Mouse (Mus musculus) hindbrain, embryonic 14.5 days (tissue): ENCODE results near the gene Elmod3. TPM values are rescaled to one million over a fixed set of nuclear protein-coding genes. Genes with fewer than 3 reads are reported as not detected.

Source experiments
- ATAC-seq: fragments of 200-750 bp; cut with Nextera tagmentation; 2 replicates; pipeline ENCODE4 v1.8.0; 2017; ENCODE audit warnings: moderate number of reproducible peaks, mild to moderate bottlenecking, moderate TSS enrichment, moderate library complexity; ENCODE audit not compliant: low FRiP score
- DNase-seq: peaks from one replicate; pipeline ENCODE4 v3.0.0-alpha.2; 2015; ENCODE audit warnings: low spot score
- H3K27ac ChIP-seq: fragments of 300-500 bp; sonication (generic); 2 replicates; pipeline ENCODE4 v1.5.1; 2014; ENCODE audit warnings: mild to moderate bottlenecking, moderate library complexity
- H3K27me3 ChIP-seq: fragments of 300-500 bp; sonication (generic); 2 replicates; pipeline ENCODE4 v1.6.1; 2014; ENCODE audit warnings: mild to moderate bottlenecking, low read length, mixed read lengths; ENCODE audit not compliant: control insufficient read depth, insufficient read depth
- H3K36me3 ChIP-seq: fragments of 300-500 bp; sonication (generic); replicated peaks from 2 replicates; pipeline ENCODE4 v1.6.1; 2014; ENCODE audit not compliant: control insufficient read depth, insufficient read depth
- H3K4me1 ChIP-seq: fragments of 300-500 bp; sonication (generic); replicated peaks from 2 replicates; pipeline ENCODE4 v1.6.1; 2014; ENCODE audit warnings: antibody characterized with exemption, low read length, mixed read lengths; ENCODE audit not compliant: control insufficient read depth, insufficient read depth
- H3K4me2 ChIP-seq: fragments of 300-500 bp; sonication (generic); replicated peaks from 2 replicates; pipeline ENCODE4 v1.6.1; 2014; ENCODE audit warnings: mild to moderate bottlenecking, moderate library complexity
- H3K4me3 ChIP-seq: fragments of 300-500 bp; sonication (generic); replicated peaks from 2 replicates; pipeline ENCODE4 v1.5.1; 2014; ENCODE audit warnings: mild to moderate bottlenecking, low read length
- H3K9ac ChIP-seq: fragments of 300-500 bp; sonication (generic); 2 replicates; pipeline ENCODE4 v1.6.1; 2014
- H3K9me3 ChIP-seq: fragments of 300-500 bp; sonication (generic); 2 replicates; pipeline ENCODE4 v1.6.1; 2016; ENCODE audit warnings: low read length; ENCODE audit not compliant: control insufficient read depth
- WGBS: fragments of 180-500 bp; shearing (Covaris S2); extraction: QIAGEN DNeasy Blood & Tissue Kit; methylation state at CpG from one replicate; pipeline ENCODE4 v1.1.7; 2014; 5-methylcytosine and 5-hydroxymethylcytosine counted together
- polyA plus RNA-seq: library from polyadenylated mRNA; unstranded; fragments of >200 nt; fragmentation: Nextera tagmentation; extraction: Ambion mirVana; gene quantifications from 2 replicates; pipeline ENCODE4 v1.2.1, GENCODE M21; 2014

Elmod3 gene
- polyA plus RNA-seq, 1 experiment from 2014 or later: 16.8 TPM

GRCm38 (mm10) chr6:72615561-72616375 lies 17.6 kb upstream of the Elmod3 start:
- peak overlapping the region; percentile 92 for H3K9ac ChIP-seq
- peak; percentile 25 for ATAC-seq
- H3K4me1 ChIP-seq: peaks cover 26% of the 10 kb centered on the region
- peak overlapping the region; percentile 97 for H3K4me2 ChIP-seq
- 30% methylated on average over 25 of the region's 25 CpGs for WGBS
- H3K27me3 ChIP-seq: no peaks in the 10 kb centered on the region
- peaks cover 30% of the 10 kb centered on the region for H3K36me3 ChIP-seq
- DNase-seq: no peak
- no peak overlapping the region for H3K27ac ChIP-seq
- no peaks in the 10 kb centered on the region for H3K9me3 ChIP-seq
- peak overlapping the region; percentile 77 for H3K4me3 ChIP-seq

GRCm38 (mm10) chr6:72615151-72615550 lies 16.9 kb upstream of the Elmod3 start:
- H3K4me2 ChIP-seq: peak overlapping the region; percentile 97

GRCm38 (mm10) chr6:72610261-72610660 lies 12.0 kb upstream of the Elmod3 start:
- Histone ChIP-seq H3K27ac (no peak overlapping the region), H3K9me3 (no peaks in the 10 kb centered on the region), H3K9ac (no peak overlapping the region), H3K27me3 (no peaks in the 10 kb centered on the region), H3K36me3 (peaks cover 81% of the 10 kb centered on the region), H3K4me3 (no peak overlapping the region), H3K4me2 (no peak overlapping the region), H3K4me1 (peaks cover 13% of the 10 kb centered on the region)
- ATAC-seq (no peak), DNase-seq (no peak)
- WGBS: 85% methylated on average over 4 of the region's 4 CpGs

More at GRCm38 (mm10) chr6:72615151-72615550, 16.9 kb upstream of the Elmod3 start:
- no peaks in the 10 kb centered on the region for H3K27me3 ChIP-seq
- peak overlapping the region; percentile 92 for H3K9ac ChIP-seq
- ATAC-seq (no peak), DNase-seq (no peak)
- H3K4me1 ChIP-seq: peaks cover 26% of the 10 kb centered on the region
- H3K36me3 ChIP-seq: peaks cover 36% of the 10 kb centered on the region
- peak overlapping the region; percentile 77 for H3K4me3 ChIP-seq
- H3K27ac ChIP-seq: no peak overlapping the region
- no peaks in the 10 kb centered on the region for H3K9me3 ChIP-seq
- 78% methylated on average over 2 of the region's 2 CpGs for WGBS

GRCm38 (mm10) chr6:72608662-72609184 lies 10.5 kb upstream of the Elmod3 start:
- WGBS: 95% methylated on average over 4 of the region's 4 CpGs
- no peak overlapping the region for H3K9ac ChIP-seq
- no peak overlapping the region for H3K4me3 ChIP-seq
- no peaks in the 10 kb centered on the region for H3K4me1 ChIP-seq
- no peak for DNase-seq
- H3K4me2 ChIP-seq: no peak overlapping the region
- ATAC-seq: no peak
- no peaks in the 10 kb centered on the region for H3K9me3 ChIP-seq
- peaks cover 77% of the 10 kb centered on the region for H3K36me3 ChIP-seq
- H3K27me3 ChIP-seq: no peaks in the 10 kb centered on the region
- H3K27ac ChIP-seq: no peak overlapping the region

GRCm38 (mm10) chr6:72607676-72608075 lies 9.5 kb upstream of the Elmod3 start:
- no peaks in the 10 kb centered on the region for H3K9me3 ChIP-seq
- no peaks in the 10 kb centered on the region for H3K27me3 ChIP-seq
- ATAC-seq: no peak
- peaks cover 68% of the 10 kb centered on the region for H3K36me3 ChIP-seq
- H3K4me1 ChIP-seq: no peaks in the 10 kb centered on the region
- no peak overlapping the region for H3K27ac ChIP-seq
- H3K9ac ChIP-seq: no peak overlapping the region
- WGBS: 89% methylated on average over 5 of the region's 5 CpGs
- no peak for DNase-seq
- no peak overlapping the region for H3K4me2 ChIP-seq
- no peak overlapping the region for H3K4me3 ChIP-seq

- ATAC-seq (no peak), DNase-seq (no peak)
- H3K36me3 ChIP-seq: peaks cover 64% of the 10 kb centered on the region
- H3K4me2 ChIP-seq: no peak overlapping the region
- WGBS: 77% methylated on average over 4 of the region's 4 CpGs
- no peaks in the 10 kb centered on the region for H3K4me1 ChIP-seq
- no peaks in the 10 kb centered on the region for H3K9me3 ChIP-seq
- H3K4me3 ChIP-seq: no peak overlapping the region
- no peaks in the 10 kb centered on the region for H3K27me3 ChIP-seq
- H3K9ac ChIP-seq: no peak overlapping the region
- no peak overlapping the region for H3K27ac ChIP-seq
Observed at GRCm38 (mm10) chr6:72607060-72607459, 8.8 kb upstream of the Elmod3 start.

- H3K27ac ChIP-seq: no peak overlapping the region
- peaks cover 34% of the 10 kb centered on the region for H3K36me3 ChIP-seq
- H3K4me3 ChIP-seq: no peak overlapping the region
- H3K4me1 ChIP-seq: peaks cover 1% of the 10 kb centered on the region; the same call in 1 of the 2 replicates
- WGBS: 85% methylated on average over 2 of the region's 2 CpGs
- no peak overlapping the region for H3K9ac ChIP-seq
- ATAC-seq: no peak
- H3K4me2 ChIP-seq: no peak overlapping the region
- no peaks in the 10 kb centered on the region for H3K27me3 ChIP-seq
- H3K9me3 ChIP-seq: no peaks in the 10 kb centered on the region
- no peak for DNase-seq
Observed at GRCm38 (mm10) chr6:72604066-72604465, 5.9 kb upstream of the Elmod3 start.

- Histone ChIP-seq H3K9me3 (no peaks in the 10 kb centered on the region), H3K27me3 (no peaks in the 10 kb centered on the region), H3K36me3 (peaks cover 14% of the 10 kb centered on the region), H3K9ac (no peak overlapping the region), H3K27ac (no peak overlapping the region), H3K4me2 (no peak overlapping the region), H3K4me1 (peaks cover 15% of the 10 kb centered on the region; the same call in 1 of the 2 replicates), H3K4me3 (no peak overlapping the region)
- no peak for ATAC-seq
- DNase-seq: peak; percentile 74
- WGBS: 65% methylated on average over 1 of the region's 1 CpGs
Observed at GRCm38 (mm10) chr6:72601732-72602131, 3.5 kb upstream of the Elmod3 start.

- no peak overlapping the region for H3K4me2 ChIP-seq
- no peak overlapping the region for H3K27ac ChIP-seq
- H3K4me1 ChIP-seq: peaks cover 15% of the 10 kb centered on the region; the same call in 1 of the 2 replicates
- H3K9me3 ChIP-seq: no peaks in the 10 kb centered on the region
- DNase-seq (no peak), ATAC-seq (no peak)
- H3K9ac ChIP-seq: no peak overlapping the region
- peaks cover 4% of the 10 kb centered on the region; the same call in 1 of the 2 replicates for H3K36me3 ChIP-seq
- H3K4me3 ChIP-seq: no peak overlapping the region
- H3K27me3 ChIP-seq: no peaks in the 10 kb centered on the region
- WGBS: 87% methylated on average over 12 of the region's 12 CpGs
Observed at GRCm38 (mm10) chr6:72600771-72601170, 2.6 kb upstream of the Elmod3 start.
